Mouse (Mus musculus): ENCODE data around the gene Mrps25. TPM values are rescaled to one million over a fixed set of nuclear protein-coding genes. Genes with fewer than 3 reads are reported as not detected.

Mrps25 gene
- polyA plus RNA-seq (2021; fragmentation: Nextera tagmentation): 107 and 123 TPM in 2 replicates
- long read RNA-seq, experiment 1, full-length matches to known transcripts: 144 of 156 reads
- long read RNA-seq, experiment 1, partial matches to known transcripts: 1 of 156 reads
- long read RNA-seq, experiment 1, other reads (novel, unspliced or antisense): 11 of 156 reads
- long read RNA-seq, experiment 2, full-length matches to known transcripts: 95 of 121 reads
- long read RNA-seq, experiment 2, partial matches to known transcripts: 5 of 121 reads
- long read RNA-seq, experiment 2, other reads (novel, unspliced or antisense): 21 of 121 reads

GRCm38 (mm10) chr6:92183621-92184131 is at the start of gene Mrps25:
Gene Mrps25, minus strand, starts transcription at chr6:92184033.

GRCm38 (mm10) chr6:92214773-92215449 is 31.1 kb upstream of the Mrps25 start, which contains the start of gene Rbsn:
Gene Rbsn, minus strand, starts transcription at chr6:92214925.

Other genes with a start within 250 kb of the Mrps25 start
- gene Fgd5, start 205.2 kb downstream of the Mrps25 start, polyA plus RNA-seq (2021; fragmentation: Nextera tagmentation): 0.65 and 0.75 TPM in 2 replicates
- gene Nr2c2, start 92.6 kb downstream of the Mrps25 start, polyA plus RNA-seq (2021; fragmentation: Nextera tagmentation): 8.6 and 10.1 TPM in 2 replicates
- 27.2 and 37.1 TPM in 2 replicates for gene Rbsn, start 30.9 kb upstream of the Mrps25 start, polyA plus RNA-seq (2021; fragmentation: Nextera tagmentation)
- 3.5 and 6.0 TPM in 2 replicates for gene Trh, start 60.6 kb upstream of the Mrps25 start, polyA plus RNA-seq (2021; fragmentation: Nextera tagmentation)